Mouse (Mus musculus): Measurements from ENCODE around the gene Clcn3. TPM values are rescaled to one million over a fixed set of nuclear protein-coding genes. Genes with fewer than 3 reads are reported as not detected.

Gene Clcn3
- polyA plus RNA-seq, 1 experiment from 2014 or later, result 31.5 TPM

DNA sequence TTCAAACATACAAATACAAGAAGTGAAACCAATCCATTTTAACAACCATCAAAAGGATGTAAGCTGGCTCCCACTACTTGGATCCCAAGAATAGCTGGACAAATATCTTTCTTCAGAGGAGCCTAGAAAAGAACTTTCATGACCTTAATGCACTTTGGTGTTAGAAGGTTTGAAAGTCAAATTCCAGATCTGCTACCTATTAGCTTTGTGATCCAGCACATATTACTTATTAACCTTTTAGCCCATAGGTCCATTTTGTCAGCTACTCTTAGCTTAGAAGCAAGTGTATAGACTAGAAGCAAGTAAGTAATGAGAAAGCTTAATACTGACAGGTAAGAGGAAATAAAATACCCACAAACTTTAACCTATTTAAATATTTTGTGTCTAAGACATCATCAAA lies 35.6 kb downstream of the Clcn3 start:
- Histone ChIP-seq H3K36me3 (replicated peaks) (no peaks in the 10 kb centered on the region), H3K4me3 (no peak overlapping the region), H3K9me3 (0 out of 2 replicates have a peak, but pooled peaks cover 2% of the 10 kb centered on the region), H3K27me3 (ENCODE audit: poor library complexity, severe bottlenecking) (no peaks in the 10 kb centered on the region), H3K27ac (no peak overlapping the region), H3K4me1 (peaks cover 29% of the 10 kb centered on the region)
- no peak for DNase-seq (ENCODE audit: extremely low spot score, low spot score)

DNA sequence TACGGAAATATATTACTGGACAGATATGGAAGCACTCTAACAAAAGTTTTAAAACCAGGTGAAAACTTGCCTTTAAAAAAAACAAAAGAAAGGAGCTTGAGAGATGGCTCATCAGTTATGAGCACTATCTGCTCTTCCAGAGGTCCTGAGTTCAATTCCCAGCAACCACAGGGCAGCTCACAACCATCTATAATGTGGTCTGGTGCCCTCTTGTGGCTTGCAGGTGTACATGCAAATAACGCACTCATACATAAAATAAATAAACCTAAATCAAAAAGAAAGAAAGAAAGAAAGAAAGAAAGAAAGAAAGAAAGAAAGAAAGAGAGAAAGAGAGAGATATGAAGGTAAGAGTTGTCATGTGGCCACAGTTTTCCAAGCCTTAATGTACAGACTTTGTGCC lies 40.2 kb downstream of the Clcn3 start:
- H3K27ac ChIP-seq, result no peak overlapping the region
- no peak for DNase-seq (ENCODE audit: extremely low spot score, low spot score)
- 93% methylated on average over 2 of the region's 2 CpGs for WGBS

DNA sequence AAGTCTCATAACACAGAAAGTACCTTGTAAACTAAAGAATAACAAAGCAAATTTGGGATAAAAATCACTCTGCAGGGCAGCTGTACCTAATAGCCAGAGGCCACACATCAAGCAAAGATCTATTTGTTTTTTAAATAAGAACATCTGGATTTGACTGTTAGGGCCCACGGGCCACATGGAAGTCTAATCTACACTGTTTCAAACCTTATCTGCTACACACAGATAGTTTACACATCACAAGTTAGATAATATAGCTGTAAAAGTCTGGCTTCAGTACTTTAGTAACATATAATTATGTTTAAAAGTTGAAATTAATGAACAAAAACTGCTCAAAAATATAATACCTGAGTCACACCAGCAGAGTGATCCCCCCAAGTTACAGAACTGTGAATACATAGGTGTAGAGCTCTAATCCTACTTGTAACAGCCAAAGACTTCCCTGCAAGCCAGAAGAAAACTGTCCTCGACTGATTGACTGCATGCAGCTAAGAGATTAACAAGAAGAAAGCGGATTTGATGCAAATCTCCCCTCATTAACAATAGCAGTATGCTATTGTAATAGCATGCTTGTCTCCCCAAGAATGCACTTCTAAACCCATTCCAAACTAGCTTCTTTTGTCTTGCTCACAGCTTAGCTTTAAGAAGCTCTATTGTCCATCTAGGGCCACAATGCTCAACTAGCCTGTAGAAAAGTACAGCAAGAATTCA lies 44.2 kb downstream of the Clcn3 start:
- Histone ChIP-seq H3K27ac (0 out of 2 replicates have a peak overlapping the region, but pooled peaks have one; percentile 40), H3K4me3 (no peak overlapping the region), H3K27me3 (ENCODE audit: poor library complexity, severe bottlenecking) (no peaks in the 10 kb centered on the region), H3K4me1 (peaks cover 35% of the 10 kb centered on the region), H3K9me3 (0 out of 2 replicates have a peak, but pooled peaks cover 2% of the 10 kb centered on the region), H3K36me3 (replicated peaks) (peaks cover 23% of the 10 kb centered on the region)
- DNase-seq (ENCODE audit: extremely low spot score, low spot score), result no peak
- 15% methylated on average over 3 of the region's 3 CpGs for WGBS

More for the DNA sequence above, 40.2 kb downstream of the Clcn3 start:
- Histone ChIP-seq H3K9me3 (0 out of 2 replicates have a peak, but pooled peaks cover 2% of the 10 kb centered on the region), H3K4me1 (peaks cover 33% of the 10 kb centered on the region), H3K4me3 (no peak overlapping the region), H3K27me3 (ENCODE audit: poor library complexity, severe bottlenecking) (no peaks in the 10 kb centered on the region), H3K36me3 (replicated peaks) (no peaks in the 10 kb centered on the region)

DNA sequence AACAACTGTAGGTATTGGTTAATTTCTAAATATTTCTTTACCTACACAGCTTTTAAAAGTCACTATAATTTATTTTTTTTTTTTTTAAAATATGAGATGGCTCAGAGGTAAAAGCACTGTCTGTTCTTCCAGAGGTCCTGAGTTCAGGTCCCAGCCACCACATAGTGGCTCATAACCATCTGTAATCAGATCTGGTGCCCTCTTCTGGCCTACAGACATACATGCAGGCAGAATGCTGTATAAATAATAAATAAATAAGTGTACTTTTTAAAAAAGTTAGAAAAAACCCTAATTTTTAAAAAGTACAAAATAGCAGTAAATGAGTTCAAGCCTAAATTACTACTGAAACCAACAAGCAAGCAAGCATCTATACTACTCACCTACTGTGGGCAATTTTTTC lies 49.5 kb downstream of the Clcn3 start:
- Histone ChIP-seq H3K27ac (no peak overlapping the region), H3K4me1 (peaks cover 19% of the 10 kb centered on the region), H3K27me3 (ENCODE audit: poor library complexity, severe bottlenecking) (no peaks in the 10 kb centered on the region), H3K36me3 (replicated peaks) (peaks cover 33% of the 10 kb centered on the region), H3K9me3 (no peaks in the 10 kb centered on the region), H3K4me3 (no peak overlapping the region)
- DNase-seq (ENCODE audit: extremely low spot score, low spot score), result no peak

DNA sequence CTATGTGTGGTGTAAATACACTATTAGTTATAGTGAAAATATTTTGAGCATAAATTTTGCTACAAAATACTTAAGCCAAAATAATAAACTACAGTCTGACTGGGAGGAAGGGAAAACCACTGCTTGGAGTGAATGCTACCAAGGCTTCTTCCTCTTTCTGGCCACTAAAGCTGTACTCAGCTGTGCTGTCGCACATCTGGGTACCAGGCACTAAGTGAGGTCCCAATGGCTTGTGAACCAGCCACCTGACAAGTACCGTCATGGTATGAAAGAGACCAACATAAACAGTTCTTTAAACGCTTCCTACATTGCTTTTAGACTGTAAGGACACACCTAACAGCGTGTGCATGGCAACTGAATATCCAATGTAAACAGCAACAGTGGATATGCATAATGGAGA lies 62.9 kb downstream of the Clcn3 start:
- no peak for DNase-seq (ENCODE audit: extremely low spot score, low spot score)
- WGBS, result 91% methylated on average over 4 of the region's 4 CpGs
- no peaks in the 10 kb centered on the region for H3K27me3 ChIP-seq (ENCODE audit: poor library complexity, severe bottlenecking)
- peaks cover 14% of the 10 kb centered on the region for H3K36me3 ChIP-seq (replicated peaks)
- no peaks in the 10 kb centered on the region for H3K4me1 ChIP-seq
- no peak overlapping the region for H3K27ac ChIP-seq
- H3K4me3 ChIP-seq, result no peak overlapping the region
- no peaks in the 10 kb centered on the region for H3K9me3 ChIP-seq

DNA sequence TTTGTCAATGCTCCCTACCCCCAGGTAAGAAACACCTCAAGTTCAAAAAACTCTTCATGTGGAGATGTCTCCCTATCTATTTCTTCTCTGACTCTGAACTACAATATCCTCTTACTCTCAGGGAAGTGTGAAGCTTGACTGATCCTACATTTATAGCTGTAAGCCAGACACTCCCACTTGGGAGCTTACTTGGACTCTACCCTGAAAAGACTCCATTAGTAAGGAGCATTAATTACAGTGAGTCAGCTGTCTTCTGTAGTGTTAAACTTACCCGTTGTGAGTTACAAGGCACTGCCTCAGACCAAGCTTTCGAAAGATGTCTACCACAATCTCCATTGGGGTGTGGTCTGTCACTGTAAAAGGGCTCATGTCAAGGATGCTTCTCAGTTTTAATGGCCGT lies 64.0 kb downstream of the Clcn3 start:
- no peaks in the 10 kb centered on the region for H3K4me1 ChIP-seq
- H3K27me3 ChIP-seq (ENCODE audit: poor library complexity, severe bottlenecking), result no peaks in the 10 kb centered on the region
- no peaks in the 10 kb centered on the region for H3K9me3 ChIP-seq
- H3K36me3 ChIP-seq (replicated peaks), result peaks cover 20% of the 10 kb centered on the region
- H3K4me3 ChIP-seq, result no peak overlapping the region
- no peak for DNase-seq (ENCODE audit: extremely low spot score, low spot score)
- 91% methylated on average over 3 of the region's 3 CpGs for WGBS
- H3K27ac ChIP-seq, result no peak overlapping the region

DNA sequence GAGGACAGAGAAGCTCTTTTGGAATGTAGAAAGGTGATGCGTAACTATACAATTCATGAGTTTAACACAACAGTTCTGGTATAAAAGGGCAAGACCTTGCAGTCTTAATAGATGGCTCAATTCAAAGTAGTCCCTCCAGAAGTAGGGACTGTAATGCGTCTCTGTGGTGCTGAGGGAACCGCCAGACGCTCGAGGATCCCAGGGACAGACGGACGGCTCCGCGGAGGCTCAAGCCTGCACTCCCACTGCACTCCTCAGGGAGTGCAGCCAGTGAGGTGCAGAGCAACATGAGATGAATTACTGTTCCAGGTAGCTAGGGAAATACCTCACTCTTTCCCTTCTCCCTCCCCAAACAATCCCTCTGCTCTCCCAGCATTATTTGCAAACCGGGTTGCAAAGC lies 70.5 kb downstream of the Clcn3 start:
- DNase-seq (ENCODE audit: extremely low spot score, low spot score), result no peak
- no peak overlapping the region for H3K27ac ChIP-seq
- peaks cover 63% of the 10 kb centered on the region for H3K36me3 ChIP-seq (replicated peaks)
- no peak overlapping the region for H3K4me3 ChIP-seq
- H3K9me3 ChIP-seq, result no peaks in the 10 kb centered on the region
- 51% methylated on average over 10 of the region's 10 CpGs for WGBS
- no peaks in the 10 kb centered on the region for H3K4me1 ChIP-seq
- H3K27me3 ChIP-seq (ENCODE audit: poor library complexity, severe bottlenecking), result no peaks in the 10 kb centered on the region

DNA sequence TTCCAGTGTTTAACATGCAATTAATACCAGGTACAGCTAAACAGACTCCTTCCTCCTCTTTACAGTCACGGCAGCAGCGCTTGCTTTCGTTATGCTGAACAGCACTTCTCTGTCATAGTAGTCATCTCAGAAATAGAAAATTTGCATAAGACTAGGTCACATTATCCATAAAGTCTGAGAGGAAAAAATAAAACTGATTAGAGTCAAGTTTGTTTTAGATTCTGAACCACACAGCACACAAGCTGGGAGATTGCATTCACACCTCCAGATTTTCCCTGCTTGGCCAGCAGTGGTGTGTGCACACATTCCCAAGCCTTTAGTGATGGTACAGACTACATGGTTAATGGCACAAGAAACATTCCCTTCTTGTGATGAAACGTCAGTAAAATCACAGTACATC lies 71.0 kb downstream of the Clcn3 start:
- no peaks in the 10 kb centered on the region for H3K27me3 ChIP-seq (ENCODE audit: poor library complexity, severe bottlenecking)
- H3K4me3 ChIP-seq, result no peak overlapping the region
- DNase-seq (ENCODE audit: extremely low spot score, low spot score), result no peak
- H3K9me3 ChIP-seq, result no peaks in the 10 kb centered on the region
- H3K4me1 ChIP-seq, result no peaks in the 10 kb centered on the region
- peaks cover 68% of the 10 kb centered on the region for H3K36me3 ChIP-seq (replicated peaks)
- H3K27ac ChIP-seq, result no peak overlapping the region
- WGBS, result 85% methylated on average over 4 of the region's 4 CpGs

DNA sequence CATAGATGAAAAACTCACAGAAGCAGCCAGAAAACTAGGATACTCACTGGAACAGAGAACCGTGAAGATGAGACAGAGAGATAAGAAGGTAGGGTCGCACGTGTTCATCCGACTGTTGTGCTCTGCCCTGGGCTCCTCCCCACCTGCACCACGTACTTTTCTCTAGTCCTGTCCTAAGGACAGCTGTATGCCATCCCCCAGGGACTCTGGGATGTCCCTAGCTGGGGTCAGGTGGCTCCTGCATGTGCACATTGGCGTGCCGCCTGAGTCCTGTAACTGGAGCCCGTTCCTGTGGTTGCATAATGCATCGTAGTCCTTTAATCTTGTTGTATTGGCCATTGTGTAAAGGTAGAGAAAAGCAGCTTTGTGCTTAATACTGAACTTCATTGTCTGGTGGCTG lies 83.0 kb downstream of the Clcn3 start:
- 77% methylated on average over 9 of the region's 9 CpGs for WGBS
- no peak overlapping the region for H3K4me3 ChIP-seq
- H3K9me3 ChIP-seq, result no peaks in the 10 kb centered on the region
- H3K4me1 ChIP-seq, result peaks cover 4% of the 10 kb centered on the region
- H3K36me3 ChIP-seq (replicated peaks), result peaks cover 85% of the 10 kb centered on the region
- no peak for DNase-seq (ENCODE audit: extremely low spot score, low spot score)
- H3K27me3 ChIP-seq (ENCODE audit: poor library complexity, severe bottlenecking), result no peaks in the 10 kb centered on the region
- H3K27ac ChIP-seq, result no peak overlapping the region

DNA sequence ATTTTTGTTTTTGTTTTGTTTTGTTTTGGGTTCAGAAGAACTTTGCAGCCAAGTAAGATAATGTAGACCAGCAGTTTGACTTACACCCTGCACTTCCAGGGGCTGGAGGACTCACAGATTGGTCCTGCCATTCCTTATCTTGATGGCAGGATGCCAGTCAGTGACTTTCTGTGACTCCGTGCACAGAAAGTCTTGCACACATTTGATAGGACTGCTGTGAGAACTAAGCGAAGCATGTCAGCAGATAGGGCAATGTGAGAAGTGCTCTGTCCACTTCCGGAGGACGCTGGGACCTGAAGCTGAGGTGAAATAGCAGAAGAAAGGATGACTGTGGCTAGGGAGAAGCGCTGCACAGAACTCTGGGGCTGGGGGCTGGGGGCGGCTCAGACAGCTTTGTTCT lies 87.2 kb downstream of the Clcn3 start:
- 94% methylated on average over 6 of the region's 6 CpGs for WGBS
- H3K36me3 ChIP-seq (replicated peaks), result peaks cover 88% of the 10 kb centered on the region

DNA sequence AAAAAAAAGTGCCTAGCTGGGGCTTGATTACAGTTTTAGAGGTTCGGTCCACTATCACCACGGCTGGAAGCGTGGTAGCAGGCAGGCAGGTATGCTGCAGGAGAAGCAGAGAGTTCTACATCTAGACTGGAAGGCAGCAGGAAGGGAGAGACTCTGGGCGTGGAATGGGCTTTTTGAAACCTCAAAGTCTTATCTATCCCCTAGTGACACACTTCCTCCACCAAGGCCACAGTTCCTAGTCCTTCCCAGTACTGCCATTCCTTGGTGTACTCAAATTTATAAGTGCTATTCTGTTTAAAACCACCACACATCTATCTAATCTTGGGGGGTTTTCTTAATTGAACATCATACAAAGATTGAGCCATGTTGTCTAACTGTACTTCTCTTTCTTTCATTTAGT lies 91.3 kb downstream of the Clcn3 start:
- H3K27me3 ChIP-seq (ENCODE audit: poor library complexity, severe bottlenecking), result no peaks in the 10 kb centered on the region
- 88% methylated on average over 4 of the region's 4 CpGs for WGBS
- peaks cover 27% of the 10 kb centered on the region for H3K4me1 ChIP-seq
- H3K36me3 ChIP-seq (replicated peaks), result peaks cover 48% of the 10 kb centered on the region
- no peaks in the 10 kb centered on the region for H3K9me3 ChIP-seq
- no peak overlapping the region for H3K27ac ChIP-seq
- H3K4me3 ChIP-seq, result peak overlapping the region; percentile 86; the same call in 1 of the 2 replicates
- DNase-seq (ENCODE audit: extremely low spot score, low spot score), result no peak

More for the DNA sequence above, 87.2 kb downstream of the Clcn3 start:
- no peak for DNase-seq (ENCODE audit: extremely low spot score, low spot score)
- H3K27me3 ChIP-seq (ENCODE audit: poor library complexity, severe bottlenecking), result no peaks in the 10 kb centered on the region
- H3K4me3 ChIP-seq, result no peak overlapping the region
- H3K27ac ChIP-seq, result no peak overlapping the region
- H3K4me1 ChIP-seq, result peaks cover 21% of the 10 kb centered on the region
- no peaks in the 10 kb centered on the region for H3K9me3 ChIP-seq

DNA sequence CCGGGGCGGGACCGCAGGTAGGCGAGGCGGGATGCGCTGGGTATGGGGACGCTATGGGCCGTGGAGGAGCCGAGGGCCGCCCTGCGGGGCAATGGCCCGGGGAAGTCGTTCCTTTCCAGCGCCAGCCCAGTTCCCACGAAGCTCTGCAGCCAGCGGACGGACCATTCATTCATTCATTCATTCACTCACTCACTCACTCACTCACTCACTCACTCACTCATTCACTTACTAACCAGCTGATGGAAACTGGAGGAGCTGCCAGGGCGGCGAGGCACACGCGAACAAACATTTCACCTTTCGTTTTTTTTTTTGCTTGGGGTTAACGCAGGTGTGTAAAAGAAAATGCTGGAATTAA lies 92.6 kb downstream of the Clcn3 start:
- Histone ChIP-seq H3K27ac (peak overlapping the region; percentile 93), H3K27me3 (ENCODE audit: poor library complexity, severe bottlenecking) (no peaks in the 10 kb centered on the region), H3K4me3 (peak overlapping the region; percentile 86), H3K4me1 (peaks cover 30% of the 10 kb centered on the region), H3K36me3 (replicated peaks) (peaks cover 38% of the 10 kb centered on the region), H3K9me3 (no peaks in the 10 kb centered on the region)
- no peak for DNase-seq (ENCODE audit: extremely low spot score, low spot score)
- WGBS, result 3% methylated on average over 23 of the region's 23 CpGs

DNA sequence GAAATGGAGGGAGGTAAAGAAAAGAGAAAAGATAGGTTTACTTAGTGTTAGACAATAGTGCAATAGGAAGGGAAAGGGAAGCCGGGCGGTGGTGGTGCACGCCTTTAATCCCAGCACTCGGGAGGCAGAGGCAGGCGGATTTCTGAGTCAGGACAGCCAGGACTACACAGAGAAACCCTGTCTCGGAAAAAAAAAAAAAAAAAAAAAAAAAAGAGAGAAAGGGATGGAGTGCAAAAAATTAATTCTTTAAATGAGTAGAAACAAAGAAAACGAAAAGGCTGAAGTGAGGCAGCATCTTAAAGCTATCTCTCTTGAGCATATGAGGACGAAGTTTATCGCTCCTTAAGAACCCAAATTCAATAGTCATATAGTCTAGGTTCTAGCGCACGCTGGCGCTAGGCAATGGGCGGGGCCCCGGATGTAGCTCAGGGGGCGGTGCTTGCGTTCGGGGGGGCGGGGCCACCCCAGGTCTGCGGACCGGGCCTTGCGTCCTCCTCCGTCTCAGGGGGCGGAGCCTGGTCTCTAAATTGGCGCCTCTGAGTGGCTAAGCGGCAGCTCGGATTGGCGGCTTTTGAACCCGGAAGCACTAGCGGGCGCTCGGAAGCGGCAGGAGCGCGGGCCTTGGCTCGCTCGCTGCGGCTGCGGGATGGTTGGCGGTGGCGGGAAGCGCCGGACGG lies 93.1 kb downstream of the Clcn3 start, which contains the start of gene Hpf1:
Gene Hpf1 (plus strand): TSS at position 576 of the 677 bp plus-strand sequence.
- Histone ChIP-seq H3K9me3 (no peaks in the 10 kb centered on the region), H3K27ac (peak within 1 kb of the TSS; percentile 93), H3K4me3 (peak within 1 kb of the TSS; percentile 86), H3K36me3 (replicated peaks) (peaks cover 33% of the 10 kb centered on the region), H3K27me3 (ENCODE audit: poor library complexity, severe bottlenecking) (no peaks in the 10 kb centered on the region), H3K4me1 (peaks cover 30% of the 10 kb centered on the region)
- 6% methylated on average over 43 of the region's 43 CpGs for WGBS
- DNase-seq (ENCODE audit: extremely low spot score, low spot score), result peak; percentile 96
